Mouse (Mus musculus) neural tube, embryonic 11.5 days (tissue): Measurements from ENCODE around the gene Sclt1. TPM values are rescaled to one million over a fixed set of nuclear protein-coding genes. Genes with fewer than 3 reads are reported as not detected.

Source experiments
- ATAC-seq: fragments of 200-750 bp; cut with Nextera tagmentation; 2 replicates; pipeline ENCODE4 v1.8.0; 2017; ENCODE audit warnings: moderate number of reproducible peaks, mild to moderate bottlenecking, moderate TSS enrichment, moderate library complexity; ENCODE audit not compliant: insufficient read depth, low FRiP score, low TSS enrichment
- DNase-seq: peaks from one replicate; pipeline ENCODE4 v3.0.0-alpha.2; 2015; ENCODE audit warnings: low spot score
- H3K27ac ChIP-seq: fragments of 300-500 bp; sonication (generic); 2 replicates; pipeline ENCODE4 v1.5.1; 2014; ENCODE audit warnings: low read depth, mild to moderate bottlenecking, low read length
- H3K27me3 ChIP-seq: fragments of 300-500 bp; sonication (generic); 2 replicates; pipeline ENCODE4 v1.6.1; 2014; ENCODE audit warnings: mild to moderate bottlenecking, low read length, mixed read lengths; ENCODE audit not compliant: control insufficient read depth, insufficient read depth
- H3K36me3 ChIP-seq: fragments of 300-500 bp; sonication (generic); 2 replicates; pipeline ENCODE4 v1.6.1; 2014; ENCODE audit warnings: mild to moderate bottlenecking, low read length, moderate library complexity, mixed read lengths; ENCODE audit not compliant: control insufficient read depth, insufficient read depth
- H3K4me1 ChIP-seq: fragments of 300-500 bp; sonication (generic); 2 replicates; pipeline ENCODE4 v1.6.1; 2014; ENCODE audit warnings: low read length, mixed read lengths; ENCODE audit not compliant: control insufficient read depth, insufficient read depth
- H3K4me2 ChIP-seq: fragments of 300-500 bp; sonication (generic); 2 replicates; pipeline ENCODE4 v1.6.1; 2014; ENCODE audit warnings: low read depth, mild to moderate bottlenecking, moderate library complexity
- H3K4me3 ChIP-seq: fragments of 300-500 bp; sonication (generic); 2 replicates; pipeline ENCODE4 v1.5.1; 2014; ENCODE audit warnings: low read depth, low read length
- H3K9ac ChIP-seq: fragments of 300-500 bp; sonication (generic); 2 replicates; pipeline ENCODE4 v1.6.1; 2014; ENCODE audit warnings: mild to moderate bottlenecking, low read length
- H3K9me3 ChIP-seq: fragments of 300-500 bp; sonication (generic); 2 replicates; pipeline ENCODE4 v1.6.1; 2016; ENCODE audit warnings: low read length; ENCODE audit not compliant: control insufficient read depth
- WGBS: fragments of 180-500 bp; shearing (Covaris S2); extraction: QIAGEN DNeasy Blood & Tissue Kit; methylation state at CpG from one replicate; pipeline ENCODE4 v1.1.7; 2014; 5-methylcytosine and 5-hydroxymethylcytosine counted together
- polyA plus RNA-seq: library from polyadenylated mRNA; unstranded; fragments of >200 nt; fragmentation: Nextera tagmentation; extraction: Ambion mirVana; gene quantifications from 2 replicates; pipeline ENCODE4 v1.2.1, GENCODE M21; 2014

Sclt1 gene
- polyA plus RNA-seq, 1 experiment from 2014 or later = 23.6 TPM

GRCm38 (mm10) chr3:41686396-41686795 is 55.9 kb downstream of the Sclt1 start:
- no peaks in the 10 kb centered on the region for H3K9me3 ChIP-seq
- DNase-seq (no peak), ATAC-seq (no peak)
- H3K4me3 ChIP-seq = no peak overlapping the region
- no peaks in the 10 kb centered on the region for H3K4me1 ChIP-seq
- H3K9ac ChIP-seq = no peak overlapping the region
- H3K27me3 ChIP-seq = no peaks in the 10 kb centered on the region
- 84% methylated on average over 2 of the region's 2 CpGs for whole genome bisulfite sequencing
- no peak overlapping the region for H3K27ac ChIP-seq
- no peak overlapping the region for H3K4me2 ChIP-seq
- H3K36me3 ChIP-seq = no peaks in the 10 kb centered on the region

- Histone ChIP-seq H3K9me3 (no peaks in the 10 kb centered on the region), H3K36me3 (no peaks in the 10 kb centered on the region), H3K27me3 (no peaks in the 10 kb centered on the region), H3K9ac (no peak overlapping the region), H3K4me2 (no peak overlapping the region), H3K27ac (no peak overlapping the region), H3K4me3 (no peak overlapping the region), H3K4me1 (no peaks in the 10 kb centered on the region)
- 94% methylated on average over 4 of the region's 4 CpGs for WGBS
- DNase-seq = no peak
- no peak for ATAC-seq
These were observed 60.2 kb downstream of the Sclt1 start for GRCm38 (mm10) chr3:41682084-41682483.

- Histone ChIP-seq H3K4me1 (no peaks in the 10 kb centered on the region), H3K4me2 (no peak overlapping the region), H3K9me3 (no peaks in the 10 kb centered on the region), H3K36me3 (no peaks in the 10 kb centered on the region), H3K9ac (no peak overlapping the region), H3K27me3 (no peaks in the 10 kb centered on the region), H3K4me3 (no peak overlapping the region), H3K27ac (no peak overlapping the region)
- WGBS = 89% methylated on average over 2 of the region's 2 CpGs
- ATAC-seq (no peak), DNase-seq (no peak)
These were observed 65.7 kb downstream of the Sclt1 start for GRCm38 (mm10) chr3:41676648-41677047.

- ATAC-seq = no peak
- H3K27ac ChIP-seq = no peak overlapping the region
- H3K4me2 ChIP-seq = no peak overlapping the region
- H3K9ac ChIP-seq = no peak overlapping the region
- H3K27me3 ChIP-seq = no peaks in the 10 kb centered on the region
- no peak for DNase-seq
- no peaks in the 10 kb centered on the region for H3K4me1 ChIP-seq
- no peak overlapping the region for H3K4me3 ChIP-seq
- no peaks in the 10 kb centered on the region for H3K36me3 ChIP-seq
- H3K9me3 ChIP-seq = no peaks in the 10 kb centered on the region
These were observed 67.5 kb downstream of the Sclt1 start for GRCm38 (mm10) chr3:41674778-41675177.

- no peak for ATAC-seq
- Histone ChIP-seq H3K4me2 (no peak overlapping the region), H3K4me3 (no peak overlapping the region), H3K9ac (no peak overlapping the region), H3K27me3 (no peaks in the 10 kb centered on the region), H3K36me3 (0 out of 2 replicates have a peak, but pooled peaks cover 3% of the 10 kb centered on the region), H3K4me1 (no peaks in the 10 kb centered on the region), H3K27ac (no peak overlapping the region), H3K9me3 (no peaks in the 10 kb centered on the region)
- 93% methylated on average over 1 of the region's 1 CpGs for WGBS
- DNase-seq = no peak
These were observed 86.7 kb downstream of the Sclt1 start for GRCm38 (mm10) chr3:41655642-41656041.

GRCm38 (mm10) chr3:41620971-41621370 is 121.3 kb downstream of the Sclt1 start:
- DNase-seq (no peak), ATAC-seq (no peak)
- no peak overlapping the region for H3K9ac ChIP-seq
- no peaks in the 10 kb centered on the region for H3K9me3 ChIP-seq
- no peak overlapping the region for H3K27ac ChIP-seq
- H3K4me2 ChIP-seq = no peak overlapping the region
- no peaks in the 10 kb centered on the region for H3K27me3 ChIP-seq
- no peaks in the 10 kb centered on the region for H3K36me3 ChIP-seq
- H3K4me1 ChIP-seq = no peaks in the 10 kb centered on the region
- no peak overlapping the region for H3K4me3 ChIP-seq
- WGBS = 89% methylated on average over 7 of the region's 7 CpGs

GRCm38 (mm10) chr3:41618488-41618887 is 123.8 kb downstream of the Sclt1 start:
- 92% methylated on average over 3 of the region's 3 CpGs for WGBS
- H3K4me3 ChIP-seq = no peak overlapping the region
- no peak overlapping the region for H3K27ac ChIP-seq
- H3K4me1 ChIP-seq = no peaks in the 10 kb centered on the region
- H3K9me3 ChIP-seq = no peaks in the 10 kb centered on the region
- peaks cover 2% of the 10 kb centered on the region; the same call in 1 of the 2 replicates for H3K36me3 ChIP-seq
- H3K4me2 ChIP-seq = no peak overlapping the region
- no peaks in the 10 kb centered on the region for H3K27me3 ChIP-seq
- DNase-seq (no peak), ATAC-seq (no peak)
- no peak overlapping the region for H3K9ac ChIP-seq

GRCm38 (mm10) chr3:41618036-41618435 is 124.3 kb downstream of the Sclt1 start:
- ATAC-seq (no peak), DNase-seq (no peak)
- Histone ChIP-seq H3K27ac (no peak overlapping the region), H3K4me3 (no peak overlapping the region), H3K36me3 (peaks cover 6% of the 10 kb centered on the region; the same call in 1 of the 2 replicates), H3K4me1 (no peaks in the 10 kb centered on the region), H3K9ac (no peak overlapping the region), H3K9me3 (no peaks in the 10 kb centered on the region), H3K27me3 (no peaks in the 10 kb centered on the region), H3K4me2 (no peak overlapping the region)
- WGBS = 84% methylated on average over 3 of the region's 3 CpGs

GRCm38 (mm10) chr3:41614230-41614985 is 127.9 kb downstream of the Sclt1 start:
- Histone ChIP-seq H3K27me3 (no peaks in the 10 kb centered on the region), H3K9me3 (no peaks in the 10 kb centered on the region), H3K36me3 (peaks cover 14% of the 10 kb centered on the region), H3K27ac (no peak overlapping the region), H3K9ac (no peak overlapping the region), H3K4me2 (no peak overlapping the region), H3K4me1 (no peaks in the 10 kb centered on the region), H3K4me3 (no peak overlapping the region)
- WGBS = 93% methylated on average over 5 of the region's 5 CpGs
- DNase-seq (no peak), ATAC-seq (no peak)
